Mouse (Mus musculus) cerebellum, adult 8-10 months (tissue): ENCODE measurements around the gene Lmod2.

Source experiments
- DNase-seq: peaks from one replicate; pipeline ENCODE4 v3.0.0; 2022

The Lmod2 gene

GRCm38 (mm10) chr6:24597500-24597899, at the start of gene Lmod2:
Gene Lmod2 (plus strand): TSS chr6:24597762.
- no peak for DNase-seq

DNA sequence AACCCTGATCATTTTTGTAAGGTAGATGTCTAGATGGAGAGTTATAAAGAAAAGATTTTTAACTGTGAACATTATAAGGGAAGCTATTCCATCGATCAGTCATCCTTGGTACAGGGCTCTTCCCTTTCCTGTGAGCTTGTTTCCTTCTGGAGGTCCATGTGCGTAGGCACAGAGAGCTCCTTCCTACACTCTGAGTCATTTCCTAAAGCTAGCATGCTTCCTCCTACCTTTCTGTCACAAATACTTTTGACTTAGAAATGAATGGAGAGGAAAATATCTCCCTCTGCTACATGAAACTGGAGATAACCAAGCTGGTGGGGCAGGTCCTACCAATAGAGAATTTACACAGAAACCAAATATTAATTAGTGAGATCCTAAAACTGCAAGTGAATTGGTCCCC, 47.8 kb upstream of the Lmod2 start:
- no peak for DNase-seq

DNA sequence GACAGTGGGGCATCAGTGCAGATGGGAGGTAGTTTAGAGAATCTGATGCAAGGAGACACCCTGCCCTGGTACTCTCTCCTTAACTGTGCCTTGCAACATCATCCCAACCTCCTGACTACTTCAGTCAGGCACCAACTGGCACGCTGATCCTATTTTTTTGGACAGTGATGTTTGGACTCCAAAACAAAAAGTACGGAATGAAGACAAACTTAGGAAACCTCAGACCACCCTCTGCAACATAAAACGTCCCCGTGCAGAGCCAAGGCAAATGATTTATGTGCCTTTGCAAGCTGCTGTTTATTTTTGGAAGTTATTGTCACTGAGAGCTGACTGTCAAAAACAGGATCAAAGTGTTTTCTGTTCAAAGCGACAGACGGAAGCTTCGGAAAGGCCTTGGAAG, 45.5 kb upstream of the Lmod2 start:
- no peak for DNase-seq

DNA sequence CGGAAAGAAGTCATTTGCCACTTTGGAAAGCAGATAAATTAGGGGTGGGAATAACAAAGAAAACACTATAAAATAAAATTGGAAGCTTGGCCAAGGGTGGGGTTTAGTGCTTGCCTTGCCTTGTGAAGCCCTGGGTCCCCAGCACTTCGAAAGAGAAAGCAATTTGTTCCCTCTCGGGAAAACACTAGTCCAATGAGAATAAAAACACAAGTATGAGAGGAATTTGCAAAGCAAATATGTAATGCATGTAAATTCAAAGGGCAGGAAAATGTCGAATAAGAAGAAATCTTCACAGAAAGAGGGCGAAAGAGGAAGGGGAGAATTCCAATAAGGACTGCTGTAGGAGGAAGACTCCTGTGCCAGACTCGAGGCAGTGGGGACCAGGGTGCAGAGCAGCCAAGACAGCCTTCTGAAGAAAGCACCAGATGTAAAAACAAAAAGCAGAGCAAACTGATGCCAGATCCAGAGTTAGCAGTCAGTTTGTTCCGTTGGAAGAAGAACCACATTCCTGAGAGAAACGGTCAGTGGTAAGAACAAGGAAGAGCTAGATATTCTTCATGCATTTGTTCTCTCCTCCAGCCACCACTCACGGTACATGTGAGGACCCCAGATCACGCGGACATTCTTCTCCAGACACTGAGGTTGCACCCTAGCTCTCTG, 43.0 kb upstream of the Lmod2 start:
- DNase-seq = no peak

DNA sequence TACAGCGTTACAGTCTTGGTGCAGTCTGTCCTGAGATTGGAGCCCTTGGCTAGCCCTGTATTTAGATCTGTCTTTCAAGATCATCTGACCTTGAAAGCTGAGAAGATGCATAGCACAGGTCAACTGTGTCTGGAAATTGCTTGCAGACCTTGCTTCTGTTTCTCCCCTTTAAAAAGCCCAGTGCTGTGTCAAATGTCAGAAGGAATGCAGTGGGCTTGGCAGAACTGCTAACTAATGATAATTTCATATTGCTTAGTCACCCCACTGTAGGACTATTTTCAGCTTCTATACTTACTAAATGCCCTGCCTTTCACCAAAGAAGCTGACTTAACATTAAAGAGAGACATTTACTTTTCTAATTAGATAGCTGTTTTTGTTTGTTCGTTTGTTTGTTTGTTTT, 42.1 kb upstream of the Lmod2 start:
- DNase-seq = no peak

GRCm38 (mm10) chr6:24564081-24564480, 33.5 kb upstream of the Lmod2 start:
- peak; percentile 11 for DNase-seq

GRCm38 (mm10) chr6:24564886-24565285, 32.7 kb upstream of the Lmod2 start:
- no peak for DNase-seq

DNA sequence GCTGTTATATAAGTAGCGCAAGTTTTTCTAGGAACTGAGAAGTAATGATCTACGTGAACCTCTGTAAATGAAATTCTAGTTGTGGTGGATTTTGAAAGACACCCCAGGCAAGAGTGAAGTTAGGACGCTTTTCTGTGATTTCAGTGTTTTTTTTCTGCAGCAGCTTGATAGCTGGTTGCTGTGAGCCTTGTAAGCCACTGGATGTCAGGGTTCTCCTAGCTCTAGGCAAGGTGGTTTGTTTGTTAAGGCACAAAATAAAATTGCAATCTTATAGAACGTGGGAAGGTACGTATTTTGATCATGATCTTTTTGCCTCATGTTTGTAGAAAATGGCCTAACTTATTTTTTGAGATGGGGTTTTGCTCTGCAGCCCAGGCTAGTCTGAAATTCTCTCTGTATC, 28.6 kb upstream of the Lmod2 start:
- DNase-seq = no peak

- no peak for DNase-seq
These were observed 27.9 kb upstream of the Lmod2 start for GRCm38 (mm10) chr6:24569711-24570110.

DNA sequence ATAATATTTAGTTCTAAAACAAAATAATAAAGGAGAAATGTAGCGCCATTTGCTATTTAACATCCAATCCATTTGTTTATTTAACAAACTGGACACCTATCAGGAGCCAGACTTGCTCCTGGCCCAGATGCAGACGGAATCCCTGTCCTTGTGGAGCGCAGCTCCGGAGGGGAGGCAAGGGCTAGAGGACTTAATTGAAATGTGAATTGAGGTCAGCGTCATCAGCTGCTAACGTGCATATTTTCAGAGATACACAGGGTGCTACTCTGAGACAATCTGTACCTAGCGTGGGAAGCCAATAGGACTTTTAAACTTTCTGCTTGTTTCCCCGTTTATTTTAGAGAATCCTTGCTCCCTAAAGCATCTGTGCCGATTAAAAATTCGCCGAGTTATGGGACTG, 27.3 kb upstream of the Lmod2 start:
- no peak for DNase-seq

- no peak for DNase-seq
These were observed 26.4 kb upstream of the Lmod2 start for GRCm38 (mm10) chr6:24571126-24571525.

DNA sequence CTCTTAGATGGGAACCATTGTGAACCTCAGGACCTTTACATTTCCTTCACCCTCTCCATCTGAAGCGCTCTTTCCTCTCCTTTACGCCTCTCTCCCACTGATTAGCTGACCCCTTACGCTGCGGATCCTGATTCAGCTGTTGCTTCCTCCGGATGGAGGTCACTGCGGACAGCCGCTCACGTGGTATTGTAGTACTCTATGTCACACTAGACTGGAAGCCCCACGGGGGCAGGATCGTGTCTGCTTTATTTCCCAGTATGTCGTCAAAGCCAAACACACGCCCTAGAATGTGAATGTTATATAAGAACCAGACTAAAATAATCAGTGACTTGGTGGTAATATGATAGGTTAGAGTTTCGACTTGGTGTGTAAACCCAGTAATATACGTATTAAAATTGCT, 25.1 kb upstream of the Lmod2 start:
- DNase-seq = no peak

DNA sequence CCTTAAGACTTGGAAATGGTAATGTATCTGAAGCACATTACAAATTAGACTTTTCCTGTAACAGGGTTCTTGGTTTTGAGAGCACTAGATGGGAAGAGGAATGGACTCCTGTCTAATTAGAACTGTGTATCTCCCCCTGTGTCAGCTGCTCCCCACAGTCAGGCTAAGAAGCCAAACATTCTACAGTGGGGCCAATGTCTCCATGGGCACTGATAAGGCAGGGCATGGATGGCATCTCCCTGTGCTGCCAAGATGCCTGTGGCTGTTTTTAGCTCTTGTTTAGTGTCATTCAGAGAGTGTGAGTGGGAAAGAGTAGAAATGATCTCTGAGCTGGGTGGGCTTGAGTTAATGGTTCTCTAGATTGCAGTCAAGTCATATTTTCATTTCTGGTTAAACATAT, 24.2 kb upstream of the Lmod2 start:
- DNase-seq = no peak

DNA sequence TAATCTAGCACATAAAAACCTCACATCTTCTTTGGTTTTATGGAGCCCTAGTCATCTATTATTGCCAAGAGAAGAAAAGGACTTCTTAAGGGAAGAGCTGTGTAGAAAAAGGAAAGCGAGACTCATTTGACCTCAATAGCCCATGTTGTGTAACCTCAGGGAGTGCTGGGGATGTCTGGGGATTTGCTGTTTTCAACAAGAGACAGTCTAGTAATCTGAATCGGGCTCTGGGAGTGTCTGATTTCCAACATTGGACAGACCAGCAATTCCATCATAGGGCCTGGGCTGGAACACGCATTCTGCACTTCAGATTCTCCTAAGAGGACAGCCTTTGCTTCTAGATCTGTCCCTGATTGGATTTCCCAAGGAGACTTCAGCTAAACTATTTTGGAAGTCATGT, 14.1 kb upstream of the Lmod2 start:
- DNase-seq = no peak

DNA sequence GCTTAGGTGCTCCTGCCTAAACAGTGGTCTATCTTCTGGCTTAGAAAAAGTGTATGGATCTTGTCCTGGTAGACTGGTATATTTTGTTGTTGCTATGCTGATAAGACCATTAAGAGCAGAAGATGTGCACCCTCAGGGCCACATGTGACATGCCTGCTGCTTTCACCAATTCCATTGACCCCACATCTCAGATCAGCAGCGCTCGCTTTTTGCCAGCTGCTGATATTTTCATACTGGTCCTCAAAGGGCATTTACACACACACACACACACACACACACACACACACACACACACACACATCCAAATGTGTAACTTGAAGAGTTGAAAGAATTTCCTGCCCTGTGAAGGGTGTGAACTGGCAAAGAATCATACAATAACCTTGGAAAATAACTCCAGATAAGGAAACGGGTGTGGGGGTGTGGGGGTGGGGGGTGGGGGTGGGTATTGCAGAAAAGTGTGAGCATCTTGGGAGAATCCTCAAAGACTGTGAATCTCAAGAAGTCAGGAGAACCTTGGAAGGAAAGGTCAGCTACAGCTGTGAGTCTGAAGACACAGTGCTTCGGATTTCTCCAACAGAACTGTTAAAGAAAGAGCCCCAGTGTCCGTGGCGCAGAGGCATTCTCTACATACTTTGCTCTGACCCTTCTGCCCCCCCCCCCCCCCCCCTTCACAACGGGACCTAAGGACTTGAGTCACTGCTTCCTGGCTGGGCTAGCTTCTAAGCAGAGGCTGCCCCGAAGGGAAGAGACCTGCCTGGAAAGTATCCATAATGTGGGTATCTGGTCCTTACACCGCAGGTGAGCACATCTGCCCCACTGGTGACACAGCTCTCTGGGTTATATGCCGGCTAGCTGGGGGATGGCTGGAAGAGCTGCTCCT, 11.9 kb upstream of the Lmod2 start:
- DNase-seq = no peak

- DNase-seq = no peak
These were observed 10.7 kb upstream of the Lmod2 start for GRCm38 (mm10) chr6:24586885-24587284.

- DNase-seq = no peak
These were observed 7.3 kb upstream of the Lmod2 start for GRCm38 (mm10) chr6:24590282-24590681.

- DNase-seq = no peak
These were observed 5.9 kb upstream of the Lmod2 start for GRCm38 (mm10) chr6:24591525-24592218.

DNA sequence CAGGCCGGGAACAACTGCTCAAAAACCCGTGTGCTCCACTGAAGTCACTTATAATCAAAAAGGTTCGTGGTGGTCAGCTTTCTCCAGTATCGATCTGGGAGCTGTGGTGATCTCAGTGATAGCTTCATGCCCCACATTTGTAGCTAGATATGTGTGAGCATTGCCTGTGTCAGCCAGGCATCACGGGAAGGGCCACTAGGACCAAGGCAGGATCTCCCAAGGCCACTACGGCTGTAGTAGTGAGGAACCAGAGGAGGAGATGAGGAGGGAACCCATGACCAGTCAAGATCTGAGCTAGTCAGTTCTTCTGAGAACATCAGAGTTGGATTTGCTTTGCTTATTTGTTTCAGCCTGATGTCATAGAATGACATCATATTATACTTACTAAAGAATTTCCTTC, 1.6 kb downstream of the Lmod2 start:
- no peak for DNase-seq

DNA sequence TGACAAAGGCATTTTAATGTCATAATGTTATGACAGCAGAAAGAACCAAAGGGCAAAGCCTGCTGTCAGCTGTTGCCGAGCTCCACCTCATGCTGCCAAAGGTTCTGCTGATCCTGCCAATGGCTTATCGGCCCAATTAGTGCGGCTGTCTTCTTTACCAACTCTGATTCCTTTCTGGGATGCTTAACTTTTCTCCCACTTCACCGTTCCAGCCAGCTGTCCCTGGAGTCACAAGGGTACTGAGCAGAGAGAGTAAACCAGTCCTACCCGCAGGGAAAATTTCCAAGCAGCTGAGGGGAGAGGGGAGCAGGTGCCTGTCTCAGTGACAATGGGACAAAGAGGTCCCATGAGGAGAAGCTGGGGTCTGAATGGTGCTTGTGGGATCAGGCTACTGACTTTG, 2.1 kb downstream of the Lmod2 start:
- DNase-seq = no peak

DNA sequence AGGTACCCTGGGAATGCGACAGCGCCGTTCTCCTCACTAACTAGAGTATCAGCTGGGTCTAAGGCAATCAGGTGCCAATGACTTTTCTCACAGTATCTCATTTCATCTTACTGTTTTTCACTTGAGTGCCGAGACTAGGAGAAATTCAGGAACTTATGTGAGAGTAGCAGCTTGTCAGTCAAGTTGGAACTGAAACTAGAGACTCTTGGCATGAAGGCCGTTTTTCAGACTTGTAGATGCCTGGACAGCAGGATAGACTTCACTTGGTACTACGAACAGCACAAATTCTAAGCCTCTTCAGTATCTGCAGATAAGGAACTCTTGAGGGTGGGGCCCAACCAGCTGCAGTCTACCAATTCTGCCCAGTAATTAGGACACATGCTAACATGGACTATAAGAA, 2.6 kb downstream of the Lmod2 start:
- DNase-seq = no peak

- DNase-seq = no peak
These were observed 3.2 kb downstream of the Lmod2 start for GRCm38 (mm10) chr6:24600726-24601125.

- no peak for DNase-seq
These were observed 4.1 kb downstream of the Lmod2 start for GRCm38 (mm10) chr6:24601668-24602067.

DNA sequence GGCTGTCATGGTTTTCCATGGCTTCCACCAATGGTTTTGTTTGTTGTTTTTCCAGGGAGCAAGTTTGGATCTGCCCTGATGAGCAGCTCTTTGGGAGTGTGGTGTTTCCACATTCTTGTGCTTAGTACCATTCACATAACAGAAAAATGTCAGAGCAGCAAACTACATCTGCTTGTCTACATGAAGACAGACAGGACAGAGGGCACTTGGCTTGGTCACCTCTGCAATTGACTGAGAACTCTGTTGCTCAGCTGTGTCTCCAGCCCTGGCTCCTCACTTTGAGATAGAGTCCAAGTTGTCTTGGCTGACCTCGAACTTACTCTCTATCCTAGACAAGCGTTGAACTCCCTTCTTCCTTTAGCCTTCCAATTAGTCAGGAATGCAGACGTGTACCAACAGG, 4.8 kb downstream of the Lmod2 start:
- DNase-seq = no peak
